Mouse (Mus musculus): ENCODE measurements around the gene Vmn1r217.
"Not testable (repeated sequence)": the region's sequence is repeated elsewhere in the genome, so short reads cannot be mapped to it uniquely, and the experiment has no call there.

Vmn1r217 gene

DNA sequence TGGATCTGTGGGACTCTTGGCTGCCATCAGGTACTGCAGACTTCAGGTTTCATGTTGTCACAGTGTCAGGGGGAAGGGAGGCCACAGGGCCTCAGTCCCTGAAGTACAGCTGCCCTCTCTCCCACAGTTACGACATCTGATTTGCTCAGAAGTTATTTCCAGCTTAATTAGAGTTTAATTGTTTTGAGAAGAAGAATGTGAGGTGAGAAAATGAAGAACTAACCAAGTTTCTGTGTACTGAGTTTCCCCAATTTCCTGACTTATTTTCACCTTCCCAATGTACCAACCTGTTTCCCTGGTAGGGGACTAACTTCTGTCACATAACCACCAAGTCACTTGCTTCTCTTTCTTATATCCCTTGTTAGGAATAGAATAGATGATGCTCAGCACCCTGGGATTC lies at the start of gene Vmn1r217:
Gene Vmn1r217, minus strand, starts transcription at position 101 of the 400 bp plus-strand sequence.
- DNase-seq (ENCODE audit: low read depth, low spot score): not testable (repeated sequence)

DNA sequence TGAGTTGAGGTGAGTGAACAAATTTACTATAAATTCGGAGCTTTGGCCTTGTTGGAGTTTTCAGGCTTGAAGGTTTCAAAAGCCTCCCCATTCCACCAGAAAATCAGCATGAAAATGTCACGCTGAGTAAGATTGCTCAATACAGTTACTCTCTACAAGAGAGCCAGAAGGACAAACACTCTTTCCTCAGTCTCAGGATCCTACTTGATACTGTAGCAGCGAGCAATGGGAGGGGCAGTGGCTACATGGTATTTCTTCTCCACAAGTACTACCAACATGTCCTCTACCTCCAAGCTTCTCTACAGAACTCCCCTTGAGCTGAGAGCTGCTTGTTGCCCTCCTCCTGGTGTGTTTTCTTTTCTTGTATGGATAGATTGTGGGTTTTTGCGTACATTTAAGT lies 48.4 kb upstream of the Vmn1r217 start:
- not testable (repeated sequence) for DNase-seq (ENCODE audit: low read depth, low spot score)

DNA sequence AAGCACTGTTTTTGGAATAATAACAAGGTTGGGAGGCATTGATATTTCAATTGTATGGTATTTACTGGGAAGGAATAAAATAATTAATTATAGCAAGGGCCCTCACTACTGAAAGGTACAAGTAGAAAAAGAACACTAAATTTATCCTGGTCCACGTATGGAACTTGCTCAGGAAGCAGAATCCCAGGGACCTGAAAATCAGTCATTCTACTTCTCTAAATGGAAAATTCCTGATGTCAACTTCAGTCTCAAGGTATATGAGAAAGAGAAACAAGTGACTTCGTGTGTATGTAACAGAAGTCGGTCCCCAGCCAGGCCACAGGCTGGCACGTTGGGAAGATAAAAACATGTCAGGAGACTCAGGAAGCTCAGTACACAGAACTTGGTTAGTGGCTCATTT lies 41.0 kb upstream of the Vmn1r217 start, which contains the start of gene Vmn1r219:
Gene Vmn1r219, plus strand, starts transcription at position 301 of the 400 bp plus-strand sequence.
- no peak for DNase-seq (ENCODE audit: low read depth, low spot score)

DNA sequence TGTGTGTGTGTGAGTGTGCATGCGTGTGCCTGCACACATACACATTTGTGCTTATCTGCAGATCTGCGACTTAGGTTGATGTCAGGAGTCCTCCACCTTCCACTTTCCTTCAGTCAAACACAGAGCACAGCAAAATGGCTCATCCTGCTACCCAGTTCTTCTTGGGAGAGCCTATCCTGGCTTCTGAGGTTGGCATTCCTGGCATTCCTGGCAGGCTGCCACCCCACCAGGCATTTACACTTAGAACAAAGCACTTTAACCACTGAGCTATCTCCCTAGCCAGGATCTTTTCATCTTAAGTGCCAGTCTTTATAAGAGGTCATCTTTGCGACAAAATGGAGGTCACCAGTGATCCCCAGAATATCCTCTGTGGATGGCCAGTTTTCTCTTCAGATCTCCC lies 39.8 kb upstream of the Vmn1r217 start:
- DNase-seq (ENCODE audit: low read depth, low spot score): no peak

- DNase-seq (ENCODE audit: low read depth, low spot score): no peak
These were observed 20.9 kb upstream of the Vmn1r217 start for GRCm38 (mm10) chr13:23138880-23139279.

GRCm38 (mm10) chr13:23133501-23133900 lies 15.5 kb upstream of the Vmn1r217 start:
- DNase-seq (ENCODE audit: low read depth, low spot score): no peak

- no peak for DNase-seq (ENCODE audit: low read depth, low spot score)
These were observed 15.1 kb upstream of the Vmn1r217 start, which contains the start of gene Vmn1r218 for GRCm38 (mm10) chr13:23133099-23133498. Gene Vmn1r218, plus strand, starts transcription at chr13:23133155.

DNA sequence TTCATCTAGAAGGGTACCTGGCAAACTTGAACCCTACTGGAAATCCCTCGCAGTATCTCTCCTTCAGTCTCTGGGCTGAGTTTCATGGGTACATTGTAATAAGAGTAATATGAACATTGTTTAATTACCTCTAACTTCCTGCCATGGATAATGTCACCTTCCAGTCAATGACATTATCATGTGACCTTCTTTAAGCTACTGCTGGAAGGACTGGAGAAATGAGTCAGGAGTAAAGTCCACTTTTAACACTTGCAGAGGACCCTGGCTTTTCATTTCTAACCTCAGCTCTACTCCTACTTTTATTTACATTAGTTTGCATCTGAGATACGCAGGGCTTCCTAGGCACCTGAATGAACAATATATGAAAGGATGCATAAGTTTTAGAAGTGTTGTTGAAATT lies 2.6 kb upstream of the Vmn1r217 start:
- DNase-seq (ENCODE audit: low read depth, low spot score): no peak

DNA sequence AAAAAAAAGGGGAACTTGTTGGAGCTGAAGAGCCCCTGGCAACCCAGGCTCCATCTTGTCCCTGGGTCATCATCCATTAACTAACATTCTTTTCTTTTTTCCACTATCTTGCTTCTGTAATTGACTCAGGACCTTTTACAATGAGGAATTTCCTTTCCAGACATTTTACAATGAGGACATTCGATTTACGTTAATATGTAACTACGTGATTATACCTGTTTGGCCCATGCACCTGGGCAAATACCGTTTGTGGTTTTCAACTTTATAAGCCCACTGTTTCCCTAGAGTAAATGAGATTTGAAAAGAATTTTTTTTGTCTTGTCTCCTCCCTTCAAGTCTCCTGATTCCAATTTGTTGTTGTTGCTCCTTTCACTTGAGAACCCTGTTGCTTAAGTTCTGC lies 23.6 kb downstream of the Vmn1r217 start:
- DNase-seq (ENCODE audit: low read depth, low spot score): no peak

DNA sequence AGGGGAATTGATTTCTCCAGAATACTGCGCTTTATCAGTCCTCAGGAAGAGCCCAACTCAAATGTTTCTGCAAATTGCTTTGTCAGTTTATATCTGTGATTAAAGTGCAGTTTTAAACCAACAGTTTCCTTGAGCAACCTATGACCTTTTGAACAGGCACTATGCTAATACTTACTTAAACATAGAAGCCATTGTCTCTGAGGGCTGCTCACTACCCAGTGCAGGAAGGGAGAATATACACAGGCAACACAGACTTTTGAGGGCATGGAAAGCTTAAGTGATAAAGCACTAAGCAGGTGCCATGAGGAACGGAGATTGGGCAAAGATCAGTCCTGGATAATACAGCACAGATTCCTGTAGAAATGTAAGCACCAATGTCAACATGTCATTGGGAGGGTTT lies 48.7 kb downstream of the Vmn1r217 start:
- DNase-seq (ENCODE audit: low read depth, low spot score): no peak

DNA sequence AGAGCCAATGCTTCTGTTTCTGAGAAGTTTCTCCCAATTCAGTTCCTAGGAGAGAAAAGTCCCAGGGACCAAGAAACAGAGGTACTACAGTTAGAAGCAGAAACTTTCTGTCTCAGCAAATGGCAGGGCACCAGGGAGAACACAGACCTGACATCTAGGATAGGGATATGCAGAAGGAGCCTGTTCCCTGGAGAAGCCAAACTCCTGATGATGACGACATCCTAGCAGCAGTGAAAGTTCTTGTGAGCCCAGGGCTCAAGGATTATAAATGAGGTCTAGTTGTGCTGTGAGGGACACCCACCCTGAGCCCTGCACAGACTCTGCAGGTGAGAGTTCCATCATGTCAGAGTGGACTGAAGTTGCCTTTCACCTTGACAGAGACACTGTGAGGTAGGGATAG lies 50.3 kb downstream of the Vmn1r217 start, which contains the start of gene Vmn1r215:
Gene Vmn1r215, plus strand, starts transcription at position 301 of the 400 bp plus-strand sequence.
- no peak for DNase-seq (ENCODE audit: low read depth, low spot score)

DNA sequence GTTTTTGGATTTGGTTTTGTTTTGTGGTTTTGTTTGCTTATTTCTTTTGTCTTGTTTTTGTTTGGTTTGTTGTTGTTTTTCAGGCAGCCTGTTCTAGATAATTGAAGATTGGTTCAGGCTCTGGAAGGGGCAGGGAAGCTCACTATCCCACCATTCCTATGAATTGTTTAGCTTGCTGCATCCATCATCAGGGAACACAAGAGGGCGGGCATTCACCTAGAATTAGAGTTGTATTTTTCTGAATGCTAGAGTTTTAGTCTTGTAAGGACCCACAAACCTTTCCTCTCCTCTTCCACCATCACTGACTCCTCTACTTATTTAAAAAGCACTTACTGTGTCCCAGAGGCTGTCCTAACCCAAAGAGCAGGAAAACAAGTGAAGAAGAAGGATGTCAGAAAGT lies 60.2 kb downstream of the Vmn1r217 start:
- DNase-seq (ENCODE audit: low read depth, low spot score): no peak
